Mouse (Mus musculus) limb, embryonic 14.5 days (tissue): ENCODE results near the gene Snx29. TPM values are rescaled to one million over a fixed set of nuclear protein-coding genes. Genes with fewer than 3 reads are reported as not detected.

Experiments
- ATAC-seq: fragments of 200-750 bp; cut with Nextera tagmentation; 2 replicates; pipeline ENCODE4 v1.8.0; 2017; ENCODE audit warnings: low read depth, moderate number of reproducible peaks, moderate TSS enrichment; ENCODE audit not compliant: low FRiP score
- DNase-seq: peaks from one replicate; pipeline ENCODE4 v3.0.0-alpha.2; 2015; ENCODE audit warnings: low spot score
- H3K27ac ChIP-seq: fragments of 300-500 bp; sonication (generic); replicated peaks from 2 replicates; pipeline ENCODE4 v1.5.1; 2014; ENCODE audit warnings: low read depth, mild to moderate bottlenecking, low read length, moderate library complexity, mixed read lengths
- H3K27me3 ChIP-seq: fragments of 300-500 bp; sonication (generic); 2 replicates; pipeline ENCODE4 v1.6.1; 2014; ENCODE audit warnings: low read length, mixed read lengths; ENCODE audit not compliant: control insufficient read depth, insufficient read depth
- H3K36me3 ChIP-seq: fragments of 300-500 bp; sonication (generic); 2 replicates; pipeline ENCODE4 v1.6.1; 2014; ENCODE audit warnings: mild to moderate bottlenecking, low read length, moderate library complexity, mixed read lengths; ENCODE audit not compliant: control insufficient read depth, insufficient read depth
- H3K4me1 ChIP-seq: fragments of 300-500 bp; sonication (generic); 2 replicates; pipeline ENCODE4 v1.6.1; 2014; ENCODE audit warnings: antibody characterized with exemption, low read length, mixed read lengths; ENCODE audit not compliant: control insufficient read depth, insufficient read depth
- H3K4me2 ChIP-seq: fragments of 300-500 bp; sonication (generic); replicated peaks from 2 replicates; pipeline ENCODE4 v1.6.1; 2014; ENCODE audit warnings: low read depth, mild to moderate bottlenecking, low read length, moderate library complexity; ENCODE audit not compliant: severe bottlenecking
- H3K4me3 ChIP-seq: fragments of 300-500 bp; sonication (generic); replicated peaks from 2 replicates; pipeline ENCODE4 v1.5.1; 2014; ENCODE audit warnings: low read length
- H3K9ac ChIP-seq: fragments of 300-500 bp; sonication (generic); 2 replicates; pipeline ENCODE4 v1.6.1; 2014; ENCODE audit warnings: mild to moderate bottlenecking, low read depth, low read length, moderate library complexity; ENCODE audit not compliant: severe bottlenecking
- H3K9me3 ChIP-seq: fragments of 300-500 bp; sonication (generic); 2 replicates; pipeline ENCODE4 v1.6.1; 2016; ENCODE audit warnings: low read length; ENCODE audit not compliant: control insufficient read depth
- POLR2A ChIP-seq: fragments of 200-500 bp; IDR thresholded peaks from 2 replicates; pipeline ENCODE4 v1.8.0; 2012; ENCODE audit warnings: inconsistent platforms, mild to moderate bottlenecking, moderate library complexity, borderline replicate concordance; ENCODE audit not compliant: insufficient read depth, insufficient read length; ENCODE audit errors: extremely low read depth
- WGBS: fragments of 180-500 bp; shearing (Covaris S2); extraction: QIAGEN DNeasy Blood & Tissue Kit; methylation state at CpG from one replicate; pipeline ENCODE4 v1.1.7; 2014; 5-methylcytosine and 5-hydroxymethylcytosine counted together
- polyA plus RNA-seq, 2 experiments: library from polyadenylated mRNA; depleted of rRNA in 1 of 2; stranded (reverse) in 1 of 2; unstranded in 1 of 2; fragments of >200 nt; fragmentation: Nextera tagmentation in 1 of 2; extraction: Ambion mirVana in 1 of 2; gene quantifications; 2 replicates each; pipeline versions ENCODE4 v1.2.1 to v1.2.3; 2012 to 2014

The Snx29 gene
- polyA plus RNA-seq, 2 experiments: 4.9 to 9.3 TPM

DNA sequence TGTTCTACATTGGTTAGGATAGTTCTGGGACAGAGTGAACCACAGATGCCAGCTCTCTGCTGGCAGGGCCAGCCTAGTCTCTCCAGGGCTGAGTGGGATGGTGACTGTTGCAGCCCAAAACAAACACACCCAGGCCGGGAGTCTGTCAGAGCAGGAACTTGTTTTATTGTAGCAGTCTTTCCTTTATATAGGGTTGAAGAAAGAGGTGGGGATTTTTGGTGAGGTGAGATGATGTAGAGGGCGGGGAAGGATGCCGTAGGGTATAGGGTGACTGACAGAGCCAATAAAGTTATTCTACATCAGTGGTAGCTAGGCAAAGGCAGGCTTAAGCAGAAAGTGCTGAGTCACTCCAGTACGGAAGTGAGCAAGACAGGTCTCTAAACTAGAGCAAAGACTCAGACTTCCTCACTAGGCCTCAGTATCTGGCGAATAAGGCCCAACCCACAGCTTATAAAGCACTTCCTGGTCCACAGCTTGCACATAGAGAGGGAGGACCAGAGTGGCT lies 133.5 kb downstream of the Snx29 start:
- H3K27me3 ChIP-seq: no peaks in the 10 kb centered on the region
- no peak overlapping the region for H3K4me3 ChIP-seq
- no peak overlapping the region for H3K9ac ChIP-seq
- WGBS: 62% methylated on average over 5 of the region's 5 CpGs
- no peak for DNase-seq
- TF ChIP-seq POLR2A: no peak
- H3K27ac ChIP-seq: no peak overlapping the region
- no peak overlapping the region for H3K4me2 ChIP-seq
- H3K36me3 ChIP-seq: peaks cover 26% of the 10 kb centered on the region
- ATAC-seq: no peak; the same call in 1 of the 2 replicates
- peaks cover 24% of the 10 kb centered on the region for H3K4me1 ChIP-seq
- H3K9me3 ChIP-seq: no peaks in the 10 kb centered on the region

- WGBS: 52% methylated on average over 5 of the region's 5 CpGs
- DNase-seq: no peak
- H3K27me3 ChIP-seq: no peaks in the 10 kb centered on the region
- peaks cover 23% of the 10 kb centered on the region for H3K36me3 ChIP-seq
- no peak for ATAC-seq
- no peak overlapping the region for H3K4me2 ChIP-seq
- H3K9ac ChIP-seq: no peak overlapping the region
- no peaks in the 10 kb centered on the region for H3K9me3 ChIP-seq
- no peak for TF ChIP-seq POLR2A
- H3K27ac ChIP-seq: 0 out of 2 replicates have a peak overlapping the region, but pooled peaks have one; percentile 39
- H3K4me3 ChIP-seq: no peak overlapping the region
- peaks cover 32% of the 10 kb centered on the region for H3K4me1 ChIP-seq
Measured at GRCm38 (mm10) chr16:11457136-11457535, 134.4 kb downstream of the Snx29 start.

DNA sequence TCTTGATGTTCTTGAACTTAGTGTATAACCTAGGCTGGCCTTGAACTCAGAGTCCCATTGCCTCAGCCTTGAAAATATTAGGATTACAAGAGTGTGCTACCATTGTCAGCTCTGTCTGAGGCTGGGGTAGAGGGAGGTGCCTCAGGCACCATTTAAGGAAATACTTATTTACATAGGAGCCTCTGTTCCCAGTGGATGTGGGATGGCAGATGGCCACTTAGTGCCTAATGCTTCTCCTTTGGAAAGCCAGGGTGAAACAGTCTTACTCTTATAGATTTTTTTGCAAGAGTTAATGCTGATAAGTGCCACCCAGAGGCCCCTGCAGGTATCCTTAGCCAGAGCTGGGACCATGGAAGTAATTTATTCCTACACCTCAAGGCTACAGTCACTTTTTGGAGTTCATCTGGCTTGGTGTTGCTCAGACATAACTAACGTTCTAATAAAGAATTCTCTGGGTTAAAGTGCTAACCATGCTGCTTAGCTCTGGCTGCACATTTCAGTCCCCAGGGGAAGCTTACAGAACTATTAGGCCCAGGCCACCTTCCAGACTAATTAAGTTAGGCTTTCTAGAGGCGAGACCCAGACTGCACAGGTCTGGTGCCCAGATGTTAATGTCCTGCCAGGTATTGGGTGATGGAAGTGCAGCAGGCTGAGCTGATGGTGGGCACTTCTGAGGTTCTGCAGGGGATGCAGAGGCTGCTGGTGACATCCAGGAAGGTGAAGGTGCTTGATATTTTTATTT lies 135.1 kb downstream of the Snx29 start:
- H3K9me3 ChIP-seq: no peaks in the 10 kb centered on the region
- H3K9ac ChIP-seq: no peak overlapping the region
- 0 out of 2 replicates have a peak overlapping the region, but pooled peaks have one; percentile 39 for H3K27ac ChIP-seq
- TF ChIP-seq POLR2A: no peak
- DNase-seq (peak; percentile 25), ATAC-seq (0 out of 2 replicates have a peak, but pooled peaks have one; percentile 45)
- H3K4me2 ChIP-seq: no peak overlapping the region
- no peak overlapping the region for H3K4me3 ChIP-seq
- no peaks in the 10 kb centered on the region for H3K27me3 ChIP-seq
- H3K36me3 ChIP-seq: peaks cover 16% of the 10 kb centered on the region
- WGBS: 8% methylated on average over 2 of the region's 2 CpGs
- H3K4me1 ChIP-seq: peaks cover 36% of the 10 kb centered on the region

DNA sequence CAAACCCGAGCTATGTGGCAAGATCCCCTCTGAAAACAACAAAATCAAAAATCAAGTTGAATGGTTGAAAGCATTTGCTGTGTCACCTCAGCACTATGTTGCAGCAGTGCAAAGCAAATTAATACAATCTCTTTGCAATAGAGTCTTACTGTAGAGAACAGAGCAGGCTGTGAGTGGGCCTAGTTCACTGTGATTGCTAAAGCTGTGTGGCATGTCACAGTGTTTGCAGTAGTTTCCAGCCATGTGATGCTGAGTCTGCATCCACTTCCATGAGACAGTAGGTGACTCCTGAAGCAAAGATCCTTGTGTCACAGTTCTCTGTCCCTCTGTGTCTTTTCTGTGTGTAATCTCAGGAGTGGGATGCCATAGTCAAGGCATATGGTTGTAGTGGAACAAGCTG lies 137.5 kb downstream of the Snx29 start:
- DNase-seq (no peak), ATAC-seq (no peak)
- Histone ChIP-seq H3K36me3 (peaks cover 4% of the 10 kb centered on the region; the same call in 1 of the 2 replicates), H3K27ac (no peak overlapping the region), H3K4me2 (no peak overlapping the region), H3K27me3 (no peaks in the 10 kb centered on the region), H3K9me3 (no peaks in the 10 kb centered on the region), H3K4me3 (no peak overlapping the region), H3K4me1 (peaks cover 36% of the 10 kb centered on the region), H3K9ac (no peak overlapping the region)
- no peak for TF ChIP-seq POLR2A
- WGBS: 97% methylated on average over 1 of the region's 1 CpGs

DNA sequence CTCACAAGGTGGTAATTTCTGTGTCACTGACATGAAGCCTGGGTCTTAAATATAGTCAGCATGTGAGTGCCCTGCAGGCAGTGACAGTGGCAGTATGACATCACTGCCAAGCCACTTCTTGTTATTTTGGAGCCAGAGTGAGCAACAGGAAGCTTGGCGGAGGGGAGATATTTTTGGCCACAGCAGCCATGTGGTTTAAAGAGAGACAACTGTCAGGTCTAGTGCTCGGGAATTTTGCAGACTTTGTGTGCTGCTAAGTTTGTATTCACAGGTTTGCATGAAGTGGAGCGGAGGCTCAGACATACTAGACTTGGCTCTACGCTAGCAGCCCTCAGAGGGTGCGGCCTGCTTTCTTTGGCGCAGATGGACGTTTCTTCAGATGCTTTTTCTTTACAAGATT lies 138.9 kb downstream of the Snx29 start:
- H3K36me3 ChIP-seq: no peaks in the 10 kb centered on the region
- DNase-seq (peak; percentile 72), ATAC-seq (peak; percentile 67)
- H3K4me2 ChIP-seq: no peak overlapping the region
- no peak overlapping the region for H3K4me3 ChIP-seq
- H3K4me1 ChIP-seq: peaks cover 34% of the 10 kb centered on the region
- no peak overlapping the region for H3K9ac ChIP-seq
- H3K27ac ChIP-seq: peak overlapping the region; percentile 72
- H3K27me3 ChIP-seq: no peaks in the 10 kb centered on the region
- H3K9me3 ChIP-seq: no peaks in the 10 kb centered on the region
- TF ChIP-seq POLR2A: no peak
- WGBS: 59% methylated on average over 7 of the region's 7 CpGs
